Mouse (Mus musculus) kidney, adult 2 months (tissue): ENCODE measurements around the gene Ube2o.

ENCODE experiments used
- CTCF ChIP-seq: fragments of 200-500 bp; conservative IDR thresholded peaks from 2 replicates; pipeline ENCODE4 v1.5.1; 2011; ENCODE audit warnings: low read depth, mild to moderate bottlenecking, control low read depth, low read length, moderate library complexity, mixed read lengths; ENCODE audit not compliant: insufficient read depth, insufficient read length
- POLR2A ChIP-seq: fragments of 200-500 bp; IDR thresholded peaks from one replicate; pipeline ENCODE4 v1.6.1; 2011; ENCODE audit warnings: low read depth, low read length, control low read depth

GRCm38 (mm10) chr11:116602043-116602442 lies 20.8 kb upstream of the Ube2o start:
- TF ChIP-seq CTCF (no peak), POLR2A (no peak)
